Mouse (Mus musculus): ENCODE results near the gene Clcf1.

DNA sequence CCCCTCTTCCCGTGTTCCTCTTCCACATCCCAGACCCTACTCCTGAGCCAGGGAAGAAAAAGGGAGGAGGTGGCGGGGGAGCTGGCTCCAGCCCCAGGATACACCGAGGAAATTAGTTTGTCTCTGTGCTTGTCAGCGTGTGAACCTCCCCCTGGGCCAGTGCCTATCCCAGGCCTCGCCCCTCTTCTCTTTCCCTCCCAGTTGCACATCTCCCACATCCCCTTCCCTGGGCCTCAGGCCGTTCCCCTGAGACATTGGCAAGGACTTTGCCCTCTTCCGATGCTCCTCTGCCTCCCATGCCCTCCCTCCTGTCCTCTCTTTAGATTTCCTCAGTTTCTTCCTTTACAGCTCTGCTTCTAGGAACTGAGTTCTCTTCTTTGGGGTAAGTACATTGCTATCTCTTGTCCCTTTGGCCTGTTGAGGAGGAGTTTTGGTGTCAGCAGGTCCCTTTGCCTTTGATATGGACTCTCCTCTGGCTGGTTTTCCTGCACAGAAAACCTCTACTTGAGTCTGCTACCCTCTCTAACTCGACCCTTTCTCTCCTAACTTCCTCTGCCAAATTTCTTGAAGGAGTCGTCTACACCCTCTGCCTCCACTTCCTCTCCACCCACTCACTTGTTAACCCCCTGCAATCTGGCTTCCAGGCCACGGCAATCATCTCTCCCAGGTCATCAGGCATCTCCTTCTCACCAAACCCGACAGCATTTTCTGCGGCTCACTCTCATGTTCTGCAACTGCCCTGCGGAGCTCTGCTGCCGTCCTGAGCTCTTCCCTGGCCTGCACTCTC is 7.1 kb downstream of the Clcf1 start:
- no peak for TF ChIP-seq POLR2A (IDR thresholded peaks at IDR 0.05; ENCODE audit: borderline replicate concordance, insufficient read depth, low read length)
- TF ChIP-seq CTCF (IDR thresholded peaks at IDR 0.05; ENCODE audit: borderline replicate concordance, insufficient read depth, low read depth, low read length), result no peak
